Mouse (Mus musculus) E14TG2a.4 (cell line): Measurements from ENCODE around the gene G2e3.

Experiments
- H3K27me3 ChIP-seq: 2 replicates; pipeline ENCODE4 v1.6.1; 2014; ENCODE audit warnings: low read length, control low read depth; ENCODE audit not compliant: insufficient read depth
- H3K36me3 ChIP-seq: 2 replicates; pipeline ENCODE4 v1.6.1; 2014; ENCODE audit warnings: low read length, control low read depth; ENCODE audit not compliant: insufficient read depth
- H3K4me1 ChIP-seq: replicated peaks from 2 replicates; pipeline ENCODE4 v1.6.1; 2014; ENCODE audit warnings: low read depth, low read length, control low read depth
- H3K4me3 ChIP-seq: replicated peaks from 2 replicates; pipeline ENCODE4 v1.5.1; 2014; ENCODE audit warnings: mild to moderate bottlenecking, low read length
- H3K9me3 ChIP-seq: 2 replicates; pipeline ENCODE4 v1.6.1; 2014; ENCODE audit warnings: low read length, control low read depth
- CTCF ChIP-seq: conservative IDR thresholded peaks from 2 replicates; pipeline ENCODE4 v1.5.1; 2014; ENCODE audit warnings: low read length
- NANOG ChIP-seq: IDR thresholded peaks from 2 replicates; pipeline ENCODE4 v1.6.1; 2014; ENCODE audit warnings: borderline replicate concordance, low read length, mixed read lengths
- POU5F1 ChIP-seq: IDR thresholded peaks from 2 replicates; pipeline ENCODE4 v1.6.1; 2014; ENCODE audit warnings: low read length, borderline replicate concordance

G2e3 gene

GRCm38 (mm10) chr12:51368504-51368903 lies 20.6 kb downstream of the G2e3 start:
- TF ChIP-seq POU5F1 (no peak), CTCF (no peak), NANOG (no peak)
- H3K4me1 ChIP-seq: peaks cover 5% of the 10 kb centered on the region
- H3K36me3 ChIP-seq: peaks cover 91% of the 10 kb centered on the region
- H3K9me3 ChIP-seq: no peaks in the 10 kb centered on the region
- no peak overlapping the region for H3K4me3 ChIP-seq
- no peaks in the 10 kb centered on the region for H3K27me3 ChIP-seq

- Histone ChIP-seq H3K36me3 (peaks cover 37% of the 10 kb centered on the region), H3K4me3 (peak within 1 kb of the TSS; percentile 88), H3K9me3 (no peaks in the 10 kb centered on the region), H3K27me3 (no peaks in the 10 kb centered on the region), H3K4me1 (peaks cover 3% of the 10 kb centered on the region; the same call in 1 of the 2 replicates)
- no peak for TF ChIP-seq POU5F1
- TF ChIP-seq NANOG: no peak
- TF ChIP-seq CTCF: no peak
Measured at GRCm38 (mm10) chr12:51377003-51377887, 29.4 kb downstream of the G2e3 start, which contains the start of gene Scfd1. TSS of gene Scfd1 (plus strand) at chr12:51377510.

- Histone ChIP-seq H3K27me3 (no peaks in the 10 kb centered on the region), H3K36me3 (peaks cover 31% of the 10 kb centered on the region), H3K4me3 (peak overlapping the region; percentile 88), H3K9me3 (no peaks in the 10 kb centered on the region), H3K4me1 (peaks cover 3% of the 10 kb centered on the region; the same call in 1 of the 2 replicates)
- TF ChIP-seq POU5F1 (no peak), NANOG (no peak), CTCF (no peak)
Measured at GRCm38 (mm10) chr12:51377888-51378190, 30.0 kb downstream of the G2e3 start.

- peaks cover 66% of the 10 kb centered on the region for H3K36me3 ChIP-seq
- no peaks in the 10 kb centered on the region for H3K9me3 ChIP-seq
- no peaks in the 10 kb centered on the region for H3K27me3 ChIP-seq
- H3K4me3 ChIP-seq: no peak overlapping the region
- no peak for TF ChIP-seq CTCF
- TF ChIP-seq NANOG: no peak
- TF ChIP-seq POU5F1: no peak
- H3K4me1 ChIP-seq: no peaks in the 10 kb centered on the region
Measured at GRCm38 (mm10) chr12:51399871-51400270, 52.0 kb downstream of the G2e3 start.

DNA sequence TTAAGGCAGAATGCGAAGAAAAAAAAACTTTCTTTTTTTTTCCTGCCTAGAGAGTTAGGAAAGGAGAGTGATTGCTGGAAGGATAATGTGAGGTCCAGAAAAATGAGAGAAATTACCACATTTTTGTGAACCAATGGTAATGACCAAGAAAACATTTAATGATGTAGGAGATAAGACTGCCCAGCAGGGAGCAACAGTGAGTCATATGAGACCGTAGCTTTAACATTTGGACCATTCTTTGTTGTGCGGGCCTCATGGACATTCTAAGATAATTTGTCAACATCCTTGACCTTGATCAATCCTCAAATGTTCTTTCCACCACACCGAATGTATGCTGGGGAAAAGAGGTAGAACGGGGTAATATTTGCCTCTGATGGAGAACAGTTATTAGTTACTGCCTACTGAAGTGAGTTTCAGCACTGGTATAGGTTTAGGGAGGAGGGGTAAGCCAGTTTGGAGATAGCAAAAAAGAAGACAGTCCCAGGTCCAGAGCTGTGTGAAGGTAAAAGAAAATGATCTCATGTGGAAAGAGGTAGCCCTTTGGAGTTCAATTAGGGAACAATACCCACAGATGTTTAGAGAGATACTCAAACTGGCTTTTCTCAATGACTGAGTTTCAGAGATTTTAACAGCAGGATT lies 54.3 kb downstream of the G2e3 start:
- peak; percentile 29; the same call in 1 of the 2 replicates for TF ChIP-seq CTCF
- TF ChIP-seq POU5F1: no peak
- Histone ChIP-seq H3K4me1 (no peaks in the 10 kb centered on the region), H3K27me3 (no peaks in the 10 kb centered on the region), H3K4me3 (no peak overlapping the region), H3K9me3 (no peaks in the 10 kb centered on the region), H3K36me3 (peaks cover 55% of the 10 kb centered on the region)

GRCm38 (mm10) chr12:51403987-51404586 lies 56.2 kb downstream of the G2e3 start:
- Histone ChIP-seq H3K36me3 (peaks cover 46% of the 10 kb centered on the region), H3K4me3 (no peak overlapping the region), H3K4me1 (no peaks in the 10 kb centered on the region), H3K9me3 (no peaks in the 10 kb centered on the region), H3K27me3 (no peaks in the 10 kb centered on the region)
- no peak for TF ChIP-seq POU5F1
- TF ChIP-seq NANOG: no peak
- peak; percentile 45 for TF ChIP-seq CTCF

GRCm38 (mm10) chr12:51411362-51411761 lies 63.5 kb downstream of the G2e3 start:
- H3K4me3 ChIP-seq: no peak overlapping the region
- TF ChIP-seq POU5F1 (no peak), NANOG (no peak), CTCF (no peak)
- H3K9me3 ChIP-seq: no peaks in the 10 kb centered on the region
- H3K36me3 ChIP-seq: peaks cover 31% of the 10 kb centered on the region
- H3K4me1 ChIP-seq: peaks cover 8% of the 10 kb centered on the region
- no peaks in the 10 kb centered on the region for H3K27me3 ChIP-seq
